Mouse (Mus musculus) brain, embryonic 14.5 days (tissue): Measurements from ENCODE around the gene Parp1. TPM values are rescaled to one million over a fixed set of nuclear protein-coding genes. Genes with fewer than 3 reads are reported as not detected.
A peak's percentile ranks its signal among the peaks of the same experiment; 100 is the strongest.

Source experiments
- DNase-seq: peaks from one replicate; pipeline ENCODE4 v3.0.0-alpha.2; 2011; ENCODE audit warnings: low read depth
- CTCF ChIP-seq: fragments of 200-500 bp; IDR thresholded peaks from 2 replicates; pipeline ENCODE4 v1.5.1; 2012; ENCODE audit warnings: inconsistent platforms, mild to moderate bottlenecking, moderate library complexity, borderline replicate concordance; ENCODE audit not compliant: insufficient read depth, insufficient read length; ENCODE audit errors: extremely low read depth
- POLR2A ChIP-seq: fragments of 200-500 bp; IDR thresholded peaks from 2 replicates; pipeline ENCODE4 v1.6.1; 2012; ENCODE audit warnings: mild to moderate bottlenecking, inconsistent platforms, borderline replicate concordance; ENCODE audit not compliant: poor library complexity, insufficient read depth, insufficient read length, severe bottlenecking; ENCODE audit errors: extremely low read depth
- polyA plus RNA-seq: library from polyadenylated mRNA; depleted of rRNA; stranded (reverse); fragments of >200 nt; gene quantifications from 2 replicates; pipeline ENCODE4 v1.2.3, GENCODE M21; 2012

The Parp1 gene
- polyA plus RNA-seq, 1 experiment, result 105 TPM

DNA sequence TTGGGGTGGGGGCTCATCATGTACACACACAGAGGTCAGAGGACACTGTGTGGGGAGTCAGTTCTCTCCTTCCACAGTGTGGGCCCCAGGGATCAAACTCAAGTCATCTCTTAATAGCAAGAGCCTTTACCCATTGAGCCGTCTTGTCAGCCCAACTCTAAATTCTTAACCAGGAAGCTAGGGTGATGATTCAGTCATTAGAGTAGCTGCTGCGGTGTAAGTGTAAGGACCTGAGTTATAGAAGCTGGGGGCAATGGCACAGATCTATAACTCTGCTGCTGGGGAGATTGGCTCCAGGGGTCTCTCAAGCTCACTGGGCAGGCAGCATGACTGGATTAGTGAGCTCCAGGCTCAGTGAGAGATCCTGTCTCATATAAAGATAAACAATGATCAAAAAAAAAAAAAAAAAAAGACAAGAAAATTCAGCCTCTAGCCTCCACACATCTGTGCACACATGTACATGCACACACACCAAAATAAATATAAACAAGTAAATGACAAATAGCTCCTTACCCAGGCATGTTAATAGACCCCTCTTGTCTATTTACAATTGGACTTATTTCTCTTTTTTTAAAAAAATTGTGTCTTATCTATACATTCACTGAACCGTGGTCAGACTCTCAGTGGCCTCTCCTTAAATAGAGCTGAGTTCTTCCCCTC, 25.9 kb upstream of the Parp1 start:
- no peak for TF ChIP-seq CTCF
- no peak for DNase-seq

DNA sequence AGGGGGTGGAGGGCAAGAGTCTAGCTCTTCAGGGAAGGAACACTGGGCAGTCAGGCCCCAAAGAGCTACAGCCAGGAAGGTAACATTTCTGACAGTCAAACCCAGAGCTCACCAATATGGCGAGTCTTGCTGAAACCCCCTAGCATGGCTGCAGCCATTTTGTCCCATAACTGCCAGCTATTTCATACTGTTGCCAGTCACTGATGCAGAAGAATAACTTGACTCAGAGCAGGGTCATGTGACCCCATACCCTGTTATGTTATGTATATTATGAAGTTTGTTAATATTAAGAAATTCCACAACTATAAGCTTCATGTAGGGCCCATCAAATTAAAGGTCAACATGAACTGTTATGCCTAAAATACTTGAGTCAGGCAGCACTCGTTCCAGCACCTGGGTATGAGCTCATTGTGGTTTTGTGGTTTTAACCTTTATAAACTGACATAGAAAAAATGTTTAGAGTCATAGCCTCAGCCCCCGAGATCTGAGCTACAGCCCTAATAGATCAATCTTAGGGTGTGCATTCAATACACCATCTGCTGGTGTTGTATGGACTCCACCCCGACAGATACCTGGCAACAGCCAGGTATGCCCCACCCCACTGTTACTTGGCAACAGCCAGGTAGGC, 22.7 kb upstream of the Parp1 start:
- no peak for DNase-seq
- TF ChIP-seq POLR2A (no peak), CTCF (no peak)

DNA sequence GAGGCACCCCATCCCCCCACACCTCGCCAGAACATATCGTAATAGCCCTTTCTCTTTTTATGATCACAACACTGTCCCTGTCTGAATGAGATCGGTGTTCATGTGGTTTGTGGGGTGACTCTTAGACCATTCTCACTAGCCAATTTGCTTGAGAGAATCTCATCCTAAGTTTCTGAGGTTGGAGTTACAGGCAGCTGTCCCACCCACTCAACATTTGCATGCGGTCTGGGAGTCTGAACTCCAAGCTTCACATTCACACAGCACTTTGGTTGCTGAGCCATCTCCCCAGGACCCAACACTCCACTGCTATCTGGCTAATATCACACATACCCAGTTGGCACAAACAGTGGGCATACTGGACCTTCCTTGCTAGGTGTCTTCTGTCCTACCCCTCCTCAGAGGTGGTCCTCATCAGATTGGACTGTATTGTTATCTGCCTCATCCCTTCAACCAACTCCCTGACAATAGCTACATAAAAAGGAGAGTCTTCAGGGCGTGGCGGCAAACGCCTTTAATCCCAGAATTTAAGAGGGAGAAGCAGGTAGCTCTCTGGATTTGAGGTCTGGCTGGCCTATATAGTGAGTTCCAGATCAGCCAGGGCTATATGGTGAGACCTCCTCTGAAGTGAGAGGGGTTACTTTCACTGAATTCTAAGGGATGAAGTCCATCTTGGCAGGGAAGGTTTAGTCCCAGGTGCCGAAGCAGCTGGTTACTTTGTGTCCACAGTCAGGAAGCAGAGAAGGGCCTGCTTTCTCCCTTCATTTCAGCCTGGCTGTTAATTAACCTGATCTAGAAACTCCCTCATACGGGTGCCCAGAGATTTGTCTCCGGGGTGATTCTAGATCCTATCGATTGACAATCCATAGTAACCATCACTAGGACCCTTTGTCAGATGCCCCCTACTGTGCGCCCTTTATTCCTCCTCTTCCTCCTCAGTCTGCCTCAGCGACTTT, 21.6 kb upstream of the Parp1 start:
- TF ChIP-seq CTCF, result no peak
- no peak for TF ChIP-seq POLR2A
- no peak for DNase-seq

DNA sequence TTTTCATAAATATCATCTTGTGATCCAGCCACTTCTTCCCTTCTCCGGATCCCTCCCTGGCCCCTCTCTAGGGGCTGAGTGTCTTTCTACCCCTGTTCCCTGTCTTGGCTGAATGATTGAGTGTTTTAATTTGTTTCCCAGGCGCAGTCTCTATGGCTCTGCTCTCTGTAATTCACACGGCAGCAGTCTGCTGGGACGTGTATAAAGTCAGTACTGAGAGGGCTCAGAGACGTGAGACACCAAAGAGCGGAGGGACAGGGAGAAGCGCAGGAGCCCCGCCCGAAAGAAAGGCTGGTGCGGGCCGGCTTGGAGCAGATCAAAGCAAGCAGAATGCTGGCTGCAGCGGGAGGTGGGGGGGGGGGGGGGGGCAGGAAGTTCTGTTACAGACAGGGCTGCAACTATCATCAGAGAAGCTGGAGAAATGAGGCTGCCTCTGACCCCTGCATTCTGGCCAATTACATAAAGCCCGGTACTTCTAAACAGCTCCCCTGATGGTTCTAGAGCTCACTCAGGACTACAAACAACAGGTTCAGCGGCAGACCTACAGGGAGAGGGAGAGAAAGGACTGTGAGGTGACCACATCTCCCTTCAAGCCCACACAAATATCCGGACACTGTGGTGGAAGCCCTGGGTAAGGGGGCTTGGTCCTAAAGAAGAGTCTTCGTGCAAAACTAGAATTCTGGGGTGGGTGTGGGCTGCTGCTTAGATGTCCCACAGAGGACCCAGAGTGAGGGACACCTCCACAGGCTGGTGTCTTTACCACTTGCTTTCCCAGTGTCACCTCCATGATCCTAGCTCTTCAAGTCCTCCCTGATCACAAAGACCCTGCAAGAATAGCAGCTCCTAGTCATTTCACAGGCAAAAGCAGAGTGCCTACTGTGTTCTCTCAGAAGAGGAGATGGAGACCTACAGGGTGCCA, 20.7 kb upstream of the Parp1 start:
- no peak for TF ChIP-seq CTCF
- no peak for TF ChIP-seq POLR2A

DNA sequence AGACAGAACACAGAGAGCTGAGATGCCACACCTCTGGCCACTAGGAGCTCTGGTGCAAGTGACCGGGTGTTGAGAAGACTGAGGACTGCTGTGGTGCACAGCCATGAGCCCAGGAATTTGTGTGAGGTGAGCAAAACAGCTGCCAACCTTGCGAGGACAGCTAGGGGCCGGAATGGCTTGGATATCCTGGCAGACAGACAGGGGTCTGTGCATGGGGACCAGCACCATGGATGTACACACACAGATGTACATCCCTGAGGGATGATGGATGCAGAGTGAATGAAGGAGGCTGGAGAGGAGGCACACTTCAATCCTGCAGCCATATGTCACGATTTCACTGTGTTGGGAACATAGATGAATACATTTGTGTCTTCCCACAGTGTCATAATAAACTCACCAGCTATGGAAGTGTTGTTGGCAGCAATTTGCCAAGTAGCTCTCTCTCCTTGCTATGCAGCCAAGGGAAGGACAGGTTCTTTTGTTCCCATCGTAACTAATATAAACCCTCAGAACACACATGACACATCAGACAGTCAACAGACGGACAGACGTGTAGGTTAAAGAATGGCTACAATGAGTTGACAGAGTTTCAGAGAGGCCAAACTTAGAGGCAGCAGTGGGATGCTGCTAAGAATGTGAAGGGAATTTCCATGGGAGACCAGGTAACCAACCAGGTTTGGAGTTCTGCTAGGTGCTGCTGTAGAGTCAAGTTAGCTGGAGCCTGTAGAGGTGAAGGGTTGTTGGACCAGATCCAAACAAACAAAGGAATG, 19.0 kb upstream of the Parp1 start:
- DNase-seq, result peak; percentile 27
- no peak for TF ChIP-seq POLR2A
- no peak for TF ChIP-seq CTCF

More for the DNA sequence above, 20.7 kb upstream of the Parp1 start:
- peak; percentile 77 for DNase-seq

DNA sequence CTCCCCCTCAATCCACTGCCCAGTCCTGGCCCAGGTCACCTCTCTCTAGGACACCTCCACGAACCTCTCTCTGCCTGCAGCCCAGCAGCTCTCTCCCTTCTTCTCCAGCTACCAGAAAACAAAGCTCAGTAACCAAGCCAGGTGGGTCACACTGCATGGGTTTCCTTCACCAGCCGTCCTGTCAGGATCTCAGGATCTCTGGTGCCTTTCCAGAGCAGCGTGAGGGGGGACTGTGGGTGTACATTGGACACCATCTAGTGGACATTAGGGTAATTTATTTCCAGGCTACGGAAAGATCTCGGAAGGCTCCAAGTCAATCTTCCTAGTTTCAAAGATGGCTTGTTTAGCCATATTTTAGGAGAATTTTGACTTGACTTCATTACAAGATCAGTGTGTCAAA, 18.0 kb upstream of the Parp1 start:
- DNase-seq, result peak; percentile 68
- TF ChIP-seq POLR2A (no peak), CTCF (peak; percentile 61; the same call in 1 of the 2 replicates)

DNA sequence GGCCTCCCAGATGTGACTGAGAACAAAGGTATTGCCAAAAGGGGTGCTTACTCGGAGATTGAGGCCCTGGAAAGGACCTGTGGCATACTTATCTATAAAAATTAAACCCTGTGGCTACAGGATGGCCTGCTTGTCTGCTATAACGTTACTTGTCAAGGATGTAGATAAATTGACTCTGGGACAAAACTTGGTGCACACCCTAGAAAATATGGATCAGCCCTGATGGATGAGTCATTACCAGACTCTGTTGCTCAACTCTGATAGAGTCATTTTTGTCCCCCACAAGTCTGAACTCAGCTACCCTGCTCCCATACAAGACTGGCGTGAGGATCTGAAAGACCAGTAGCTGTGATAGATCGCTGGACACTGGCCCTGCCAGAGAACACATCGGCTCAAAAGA, 11.8 kb upstream of the Parp1 start:
- TF ChIP-seq POLR2A, result no peak
- no peak for TF ChIP-seq CTCF
- DNase-seq, result no peak

DNA sequence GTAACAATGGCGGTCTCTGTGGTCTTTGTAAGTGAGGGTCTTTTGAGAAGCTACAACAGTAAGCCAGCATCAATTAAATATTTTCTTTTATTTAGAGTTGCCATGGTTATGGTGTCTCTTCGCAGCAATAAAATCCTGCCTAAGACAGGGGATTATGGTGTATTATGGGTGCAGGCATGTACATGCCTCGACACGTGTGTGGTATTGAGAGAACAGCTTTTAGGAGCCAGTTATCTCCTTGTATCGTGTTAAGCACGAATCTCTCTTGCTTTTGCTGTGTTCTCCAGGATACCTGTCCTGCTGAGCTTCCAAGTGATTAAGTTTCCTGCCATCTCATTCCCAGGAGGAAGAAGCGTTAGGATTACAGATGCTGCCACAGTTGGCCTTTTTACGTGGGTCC, 9.3 kb upstream of the Parp1 start:
- DNase-seq, result peak; percentile 29
- TF ChIP-seq POLR2A, result no peak
- TF ChIP-seq CTCF, result no peak

DNA sequence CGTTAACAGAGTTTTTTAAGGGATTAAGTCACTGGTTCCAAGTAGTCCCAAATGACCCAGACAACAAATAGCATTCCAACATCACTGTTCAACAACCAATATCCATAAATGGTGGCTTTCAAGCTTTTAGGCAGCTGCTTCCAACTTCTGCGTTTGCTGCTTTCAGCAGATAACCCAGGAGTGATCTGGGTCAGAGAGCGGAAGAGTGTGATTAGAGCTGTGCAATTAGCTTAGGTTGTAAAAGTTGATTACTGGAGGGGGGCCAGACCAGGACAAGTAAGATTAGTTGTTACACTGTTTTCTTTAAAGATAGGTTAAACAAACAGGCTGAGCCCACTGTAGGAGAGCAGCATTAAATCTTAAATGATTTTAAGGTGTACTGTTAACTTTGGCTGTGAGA, 7.5 kb upstream of the Parp1 start:
- TF ChIP-seq CTCF, result no peak
- no peak for TF ChIP-seq POLR2A
- no peak for DNase-seq

DNA sequence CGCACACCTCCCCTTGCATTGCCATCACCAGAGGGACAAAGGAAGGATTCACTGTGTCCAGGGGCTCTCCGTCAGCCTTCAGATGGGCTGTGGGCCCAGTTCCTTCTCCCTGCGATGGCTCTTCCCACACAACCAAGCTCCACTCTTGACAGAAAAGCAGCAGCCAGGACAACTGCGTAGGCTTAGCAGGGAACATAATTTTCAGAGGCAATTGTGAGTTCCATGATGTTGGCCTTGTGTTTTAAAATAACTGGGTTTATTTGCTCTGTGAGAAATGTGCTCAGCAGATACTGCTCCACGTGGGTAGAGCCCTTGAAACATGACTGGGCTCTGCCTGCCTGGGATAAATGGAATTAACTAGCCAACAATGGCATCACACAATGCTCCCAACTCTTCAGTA, 3.8 kb upstream of the Parp1 start:
- DNase-seq, result no peak
- TF ChIP-seq POLR2A (no peak), CTCF (no peak)
